Mouse (Mus musculus): ENCODE data around the gene Snx33.
A peak's percentile ranks its signal among the peaks of the same experiment; 100 is the strongest.

GRCm38 (mm10) chr9:56937223-56938160 lies 9.3 kb upstream of the Snx33 start, which contains the start of gene Imp3:
- TF ChIP-seq POLR2A (IDR thresholded peaks at IDR 0.05; ENCODE audit: extremely low read depth, insufficient read depth, low read length) (peak; percentile 66; the same call in 1 of the 2 replicates), CTCF (IDR thresholded peaks at IDR 0.05; ENCODE audit: low read depth, low read length) (0 out of 2 replicates have a peak, but pooled peaks have one; percentile 14)

All from liver, adult 2 months (tissue).